Mouse (Mus musculus) spleen, adult 2 months (tissue): ENCODE measurements around the gene Cuta.

Experiments
- CTCF ChIP-seq: fragments of 200-500 bp; IDR thresholded peaks from 2 replicates; pipeline ENCODE4 v1.5.1; 2011; ENCODE audit warnings: mild to moderate bottlenecking, inconsistent platforms; ENCODE audit not compliant: insufficient read depth, insufficient read length, insufficient replicate concordance; ENCODE audit errors: extremely low read depth
- POLR2A ChIP-seq: fragments of 200-500 bp; IDR thresholded peaks from 2 replicates; pipeline ENCODE4 v1.6.1; 2011; ENCODE audit warnings: low read depth, low read length, inconsistent platforms

- TF ChIP-seq CTCF, result no peak
- no peak for TF ChIP-seq POLR2A
These were observed 11.4 kb upstream of the Cuta start for GRCm38 (mm10) chr17:26950560-26951288.
